Mouse (Mus musculus): ENCODE results near the gene Abcb8.

DNA sequence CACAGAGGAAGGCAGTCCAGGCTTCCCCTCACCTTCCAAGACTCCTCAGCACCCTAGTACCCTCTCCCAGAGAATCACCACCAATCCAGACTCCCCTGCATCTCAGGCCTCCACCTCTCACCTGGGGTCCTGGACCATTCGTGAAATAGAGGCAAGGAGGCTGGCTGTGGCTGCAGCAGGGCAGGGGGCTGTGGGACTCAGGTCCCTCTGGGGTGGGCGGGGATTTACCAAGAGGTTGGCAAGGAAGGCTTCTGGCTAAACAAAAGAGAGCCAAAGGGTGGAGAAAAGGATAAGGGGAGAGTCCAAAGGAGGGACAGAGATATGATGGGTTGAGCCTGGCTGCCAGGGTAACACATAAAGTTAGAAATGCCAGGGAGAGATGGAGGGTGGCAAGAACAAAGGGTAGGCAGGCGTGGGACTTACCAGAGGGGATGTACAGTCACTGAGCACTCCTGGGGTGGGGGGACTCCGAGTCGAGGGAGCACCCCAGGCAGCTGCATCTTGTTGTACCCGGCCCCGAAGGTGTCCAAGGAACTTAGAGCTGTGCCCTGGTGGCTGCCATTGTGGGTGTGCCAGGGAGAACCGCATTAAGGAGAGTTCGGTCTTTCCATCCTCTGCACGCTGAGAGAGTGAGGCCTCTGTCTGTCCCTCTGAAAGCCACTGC is 7.4 kb upstream of the Abcb8 start:
- TF ChIP-seq CTCF (IDR thresholded peaks at IDR 0.05; ENCODE audit: low read depth) (no peak), EP300 (IDR thresholded peaks at IDR 0.05; ENCODE audit: low read depth) (no peak)
